Mouse (Mus musculus): Measurements from ENCODE around the gene Abl1. TPM values are rescaled to one million over a fixed set of nuclear protein-coding genes. Genes with fewer than 3 reads are reported as not detected.

The Abl1 gene
- total RNA-seq, 2 experiments from 2014 or later: 22.1 to 26.1 TPM

DNA sequence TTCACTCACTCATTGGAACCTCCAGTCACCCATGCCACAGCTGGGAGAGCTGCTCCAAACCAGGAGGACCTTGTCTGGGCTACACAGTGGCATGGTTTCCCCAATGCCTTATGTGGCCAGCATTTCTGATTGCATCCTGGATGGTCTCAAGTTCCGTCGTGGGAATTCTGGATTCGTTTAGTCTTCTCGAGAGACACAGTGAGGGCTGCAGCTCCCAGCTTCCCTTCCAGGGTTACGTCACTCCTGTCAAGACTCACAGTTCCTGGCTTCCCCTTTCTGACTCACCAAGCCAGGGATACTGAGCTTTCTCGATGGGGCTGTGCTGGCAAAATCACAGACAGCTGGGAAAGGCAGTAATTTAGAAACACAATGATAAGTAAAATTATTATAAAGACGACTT, 54.0 kb downstream of the Abl1 start:
- DNase-seq (ENCODE audit: low spot score): peak; percentile 63

DNA sequence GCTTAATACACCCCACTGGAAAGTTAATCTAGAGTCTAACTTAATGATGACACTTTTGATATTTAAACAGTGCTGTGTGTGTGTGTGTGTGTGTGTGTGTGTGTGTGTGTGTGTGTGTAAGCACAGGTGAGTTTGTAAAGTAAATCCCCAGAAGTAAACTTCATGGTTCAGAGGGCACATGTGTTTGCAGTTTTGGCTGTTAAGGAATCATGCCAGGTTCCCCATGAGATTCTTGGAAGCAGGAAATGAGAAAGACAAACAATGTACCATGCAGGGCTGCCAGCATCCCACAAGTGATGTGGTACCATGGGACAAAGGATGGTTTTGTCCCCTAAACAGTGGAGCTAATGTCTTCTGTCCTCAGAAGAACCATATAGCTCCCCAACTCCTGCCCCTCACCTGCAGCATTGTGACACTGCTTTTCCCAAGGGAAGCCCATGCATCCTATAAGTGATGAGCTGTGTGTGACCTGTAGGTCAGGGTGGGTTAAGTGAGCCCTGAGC, 57.6 kb downstream of the Abl1 start:
- no peak for DNase-seq (ENCODE audit: low spot score)

- no peak for DNase-seq (ENCODE audit: low spot score)
Observed at GRCm38 (mm10) chr2:31746835-31747234, 58.7 kb downstream of the Abl1 start.

- peak; percentile 67 for DNase-seq (ENCODE audit: low spot score)
Observed at GRCm38 (mm10) chr2:31749046-31749709, 61.0 kb downstream of the Abl1 start.

DNA sequence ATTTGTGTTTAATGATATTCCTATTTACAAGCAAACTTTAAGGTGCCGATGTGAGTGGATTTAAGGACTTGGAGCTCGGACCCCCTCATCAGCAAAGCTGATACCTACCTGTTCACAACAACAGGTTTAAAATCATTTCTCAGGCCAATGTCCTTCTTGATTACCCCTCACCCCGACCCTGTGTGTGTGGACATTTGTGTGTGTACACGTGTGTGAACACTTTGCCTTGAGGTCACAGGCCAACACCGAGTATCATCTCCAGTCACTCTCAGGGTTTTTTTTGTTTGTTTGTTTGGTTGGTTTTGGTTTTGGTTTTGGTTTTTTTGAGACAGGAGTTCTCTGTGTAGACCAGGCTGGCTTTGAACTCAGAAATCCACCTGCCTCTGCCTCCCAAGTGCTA, 62.0 kb downstream of the Abl1 start:
- no peak for DNase-seq (ENCODE audit: low spot score)

GRCm38 (mm10) chr2:31757472-31757871, 69.3 kb downstream of the Abl1 start:
- no peak for DNase-seq (ENCODE audit: low spot score)

GRCm38 (mm10) chr2:31758966-31759365, 70.8 kb downstream of the Abl1 start:
- DNase-seq (ENCODE audit: low spot score): peak; percentile 53

DNA sequence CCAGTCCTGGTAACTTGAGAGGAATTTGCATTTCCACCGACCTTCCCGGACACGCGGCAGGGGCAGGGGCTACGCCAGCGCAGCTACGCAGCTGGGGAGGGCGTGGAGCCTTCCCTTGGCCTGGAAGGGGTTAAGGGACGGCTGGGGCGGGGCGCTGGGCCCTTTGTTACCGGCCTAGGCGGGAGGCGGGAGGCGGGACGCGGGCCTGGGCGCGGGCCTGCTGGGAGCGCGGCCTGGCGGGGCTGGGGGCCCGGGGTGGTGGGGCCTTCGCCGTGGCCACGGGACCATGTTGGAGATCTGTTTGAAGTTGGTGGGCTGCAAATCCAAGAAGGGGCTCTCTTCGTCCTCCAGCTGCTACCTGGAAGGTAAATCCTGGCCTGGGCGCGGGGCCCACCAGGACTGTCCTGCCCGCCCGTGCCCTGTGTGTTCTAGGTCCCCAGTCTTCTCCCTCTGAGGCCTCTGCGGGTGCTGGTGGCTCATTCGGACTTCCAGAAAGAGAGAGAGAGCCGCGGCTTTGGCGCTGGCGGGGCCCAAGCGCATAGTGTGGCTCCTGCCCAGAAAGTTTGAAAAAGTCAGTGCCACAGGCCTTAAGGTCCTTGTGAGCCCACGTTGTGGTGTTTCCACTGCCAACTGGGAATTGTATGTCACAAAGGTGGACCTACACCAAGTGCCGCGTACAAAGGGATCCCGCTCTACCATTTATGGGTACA, 71.7 kb downstream of the Abl1 start:
- peak; percentile 88 for DNase-seq (ENCODE audit: low spot score)

DNA sequence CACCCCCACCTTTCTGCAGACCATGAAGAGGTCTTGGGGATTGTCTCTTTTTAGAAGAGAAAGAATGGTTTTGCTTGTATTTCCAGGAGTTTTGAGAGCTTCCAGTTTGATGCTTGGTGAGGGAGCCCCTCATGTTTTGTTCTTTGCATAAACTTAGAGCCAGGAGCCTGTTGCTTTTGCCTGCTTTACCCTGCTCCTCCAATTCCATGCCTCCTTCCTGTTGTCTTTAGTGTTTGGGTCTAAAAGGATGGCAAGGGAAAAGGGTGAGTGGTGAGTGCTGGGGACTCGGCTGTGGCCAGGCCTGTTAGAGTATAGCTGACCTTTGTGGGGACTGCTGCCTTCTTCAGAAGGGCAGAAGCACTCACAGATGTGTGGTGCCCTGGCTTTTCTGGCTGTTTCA, 72.3 kb downstream of the Abl1 start:
- DNase-seq (ENCODE audit: low spot score): no peak

GRCm38 (mm10) chr2:31761115-31761531, 72.9 kb downstream of the Abl1 start:
- DNase-seq (ENCODE audit: low spot score): no peak

- DNase-seq (ENCODE audit: low spot score): no peak
Observed at GRCm38 (mm10) chr2:31761585-31761984, 73.4 kb downstream of the Abl1 start.

DNA sequence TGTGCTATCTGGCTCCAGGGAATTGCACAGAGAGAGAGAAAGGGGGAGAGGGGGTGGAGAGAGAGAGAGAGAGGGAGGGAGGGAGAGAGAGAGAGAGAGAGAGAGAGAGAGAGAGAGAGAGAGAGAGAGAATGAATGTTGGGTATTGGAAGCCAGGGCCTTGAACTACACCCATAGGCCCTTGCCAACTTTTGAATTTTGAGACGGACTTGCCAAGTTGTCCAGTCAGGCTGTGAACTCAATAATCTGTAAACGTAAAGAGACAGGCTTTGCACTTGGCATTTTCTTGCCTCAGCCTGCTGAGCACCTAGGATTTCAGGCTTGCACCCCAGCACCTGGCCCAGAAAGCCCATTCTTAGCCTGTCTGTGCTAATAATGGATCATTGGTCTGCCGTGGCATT, 74.0 kb downstream of the Abl1 start:
- no peak for DNase-seq (ENCODE audit: low spot score)

DNA sequence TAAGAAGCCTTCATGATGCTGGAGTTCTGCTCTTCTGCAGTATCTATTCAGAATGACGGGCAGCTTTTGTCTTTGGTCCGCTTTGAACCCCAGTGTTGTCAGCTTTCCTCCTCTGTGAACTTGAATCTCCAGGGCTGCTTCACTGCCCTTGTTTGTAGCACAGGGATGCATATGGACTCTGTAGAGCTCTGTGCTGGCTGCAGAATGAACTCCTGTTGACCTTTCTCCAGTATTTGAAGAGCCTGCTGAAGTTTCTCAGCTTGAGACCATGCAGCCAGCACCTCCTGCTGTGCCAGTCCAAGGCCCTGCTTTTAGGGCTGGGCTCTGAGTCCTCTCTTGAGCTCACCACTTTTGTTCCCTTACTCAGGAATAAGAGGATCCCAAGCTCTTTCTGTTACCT, 74.7 kb downstream of the Abl1 start:
- DNase-seq (ENCODE audit: low spot score): no peak

GRCm38 (mm10) chr2:31763271-31763670, 75.1 kb downstream of the Abl1 start:
- DNase-seq (ENCODE audit: low spot score): no peak

DNA sequence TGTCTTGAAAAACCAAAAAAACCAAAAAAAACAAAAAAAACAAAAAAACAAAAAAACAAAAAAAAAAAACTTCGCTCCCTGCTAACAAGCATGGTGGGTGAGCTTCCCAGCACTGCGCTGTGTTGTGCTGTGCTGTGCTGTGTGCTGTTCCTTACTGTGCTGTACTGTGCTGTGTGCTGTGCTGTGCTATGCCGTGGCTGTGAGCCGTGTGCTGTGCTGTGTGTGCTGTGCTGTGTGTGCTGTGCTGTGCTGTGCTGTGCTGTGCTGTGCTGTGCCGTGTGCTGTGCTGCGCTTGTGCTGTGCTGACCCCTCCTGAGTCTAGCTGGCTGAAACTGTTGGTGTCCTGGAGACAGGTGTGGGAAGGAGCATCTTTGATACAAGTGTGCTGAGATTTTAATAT, 78.9 kb downstream of the Abl1 start:
- no peak for DNase-seq (ENCODE audit: low spot score)

DNA sequence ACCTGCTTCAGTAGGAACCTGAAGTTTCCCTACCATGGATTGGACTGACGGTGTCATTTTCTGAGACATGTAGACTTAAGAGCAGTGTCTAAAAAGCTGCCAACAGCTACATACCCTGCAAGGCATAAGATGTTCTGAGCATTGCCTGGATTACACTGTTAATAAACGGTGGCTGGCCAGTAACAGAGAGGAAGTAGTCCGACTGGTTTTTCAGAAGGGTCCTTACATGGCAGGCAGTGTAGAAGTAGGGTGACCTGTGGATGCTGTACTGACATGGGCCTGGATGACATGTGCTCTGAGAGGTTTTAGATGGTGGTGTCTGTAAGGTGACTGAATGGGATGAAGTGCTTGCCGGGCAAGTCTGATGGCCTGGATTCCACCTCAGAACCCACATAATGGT, 79.6 kb downstream of the Abl1 start:
- DNase-seq (ENCODE audit: low spot score): no peak

DNA sequence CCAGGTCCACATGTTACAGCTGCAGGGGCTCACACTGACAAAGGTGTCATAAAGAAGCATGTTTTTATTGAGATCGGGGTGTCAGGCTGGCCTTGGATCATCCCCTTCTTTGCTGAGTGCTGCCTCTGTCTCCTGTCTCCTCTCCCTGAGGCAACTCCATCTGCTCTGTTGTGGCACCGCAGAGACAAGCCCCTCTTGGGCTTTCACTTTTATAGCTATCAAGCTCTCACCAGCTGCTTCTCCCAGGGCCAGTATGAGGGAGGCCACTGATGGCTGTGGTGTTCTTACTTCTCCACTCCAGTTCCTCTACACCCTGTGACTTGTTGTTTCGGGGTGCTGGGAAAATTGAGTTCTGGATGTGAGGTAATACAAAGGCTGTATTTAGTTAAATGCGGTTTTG, 80.9 kb downstream of the Abl1 start:
- DNase-seq (ENCODE audit: low spot score): no peak

- peak; percentile 71 for DNase-seq (ENCODE audit: low spot score)
Observed at GRCm38 (mm10) chr2:31769631-31770111, 81.5 kb downstream of the Abl1 start.

DNA sequence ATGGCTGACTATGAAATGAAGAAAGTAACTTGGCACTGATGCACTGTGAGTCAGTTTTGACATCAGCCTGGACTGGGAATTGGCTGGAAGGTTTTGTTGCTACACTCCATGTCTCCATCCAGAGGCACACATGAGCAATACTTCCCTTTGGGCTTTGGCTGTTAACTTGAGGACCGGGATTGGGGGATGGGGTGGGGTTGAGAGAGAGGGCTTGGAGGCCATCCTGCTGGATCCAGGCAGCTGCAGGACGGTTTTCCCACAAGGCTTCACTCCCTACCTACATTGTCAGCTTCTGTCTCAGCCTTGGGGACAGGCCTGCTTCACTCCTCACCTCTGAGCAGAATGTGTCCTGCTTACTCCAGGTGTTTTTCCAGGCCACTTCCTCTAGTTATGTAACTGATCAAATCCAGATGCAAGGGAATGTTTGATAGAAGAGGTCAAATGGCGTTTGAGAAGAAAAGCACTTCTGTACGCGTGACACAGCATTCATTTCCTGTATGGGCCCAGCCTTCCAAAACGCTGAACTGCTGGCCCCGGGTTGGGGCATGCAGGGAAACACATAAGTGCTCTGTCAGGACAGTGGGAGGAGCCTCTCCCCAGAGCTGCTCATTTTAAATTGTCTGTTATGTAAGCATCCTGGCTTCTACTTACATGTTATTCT, 82.7 kb downstream of the Abl1 start:
- DNase-seq (ENCODE audit: low spot score): peak; percentile 92

- DNase-seq (ENCODE audit: low spot score): no peak
Observed at GRCm38 (mm10) chr2:31776479-31776878, 88.3 kb downstream of the Abl1 start.

DNA sequence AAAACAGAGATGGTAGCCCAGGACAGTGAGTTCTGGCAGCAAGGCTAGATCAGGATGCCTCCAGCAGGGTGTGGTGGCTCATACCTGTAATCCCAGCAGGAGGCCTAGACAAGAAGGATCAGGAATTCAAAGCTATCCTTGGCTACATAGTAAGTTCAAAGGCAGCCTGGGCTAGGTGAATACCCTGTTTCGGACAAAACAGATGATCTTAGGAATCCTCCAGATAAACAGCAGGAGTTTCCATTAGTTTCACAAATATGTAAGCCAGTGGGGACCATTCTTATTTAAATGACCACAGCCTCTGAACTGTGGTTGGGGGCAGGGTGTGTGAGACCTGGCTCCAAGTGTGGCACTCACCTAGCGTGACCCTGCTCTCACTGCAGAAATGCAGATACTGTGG, 91.1 kb downstream of the Abl1 start:
- no peak for DNase-seq (ENCODE audit: low spot score)

DNA sequence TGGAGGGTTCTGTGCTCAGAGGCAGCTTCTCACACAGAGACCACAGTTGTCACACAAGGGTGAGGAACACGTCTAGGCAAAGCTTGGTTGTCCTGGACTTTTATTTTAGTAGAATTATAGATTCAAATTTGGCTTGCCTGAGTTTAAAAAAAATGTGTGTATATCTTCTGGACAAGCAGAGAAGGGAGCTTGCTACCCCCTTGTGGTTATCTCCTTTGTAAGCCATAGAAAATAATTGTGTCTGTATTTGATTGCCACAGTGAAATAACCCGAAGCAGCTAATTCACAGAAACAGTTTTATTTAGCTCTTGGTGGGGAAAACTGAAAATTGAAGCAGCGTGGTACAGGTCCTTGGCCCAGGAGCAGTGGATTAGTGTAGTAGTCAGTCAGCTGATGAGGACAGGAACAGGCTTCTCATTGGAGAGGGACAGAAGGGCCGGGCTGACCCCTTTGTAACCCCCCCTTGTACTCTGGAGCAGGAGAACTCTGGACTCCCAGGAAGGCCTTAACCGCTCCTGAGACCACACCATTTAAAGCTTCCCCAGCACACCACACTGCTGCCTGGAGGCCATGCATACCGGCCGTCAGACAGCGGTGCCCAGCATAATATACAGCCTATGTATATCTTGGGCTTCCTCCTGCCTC, 94.9 kb downstream of the Abl1 start:
- DNase-seq (ENCODE audit: low spot score): no peak
